Mouse (Mus musculus) forebrain, embryonic 12.5 days (tissue): Measurements from ENCODE around the gene Gm49320. TPM values are rescaled to one million over a fixed set of nuclear protein-coding genes. Genes with fewer than 3 reads are reported as not detected.

Experiments
- ATAC-seq: fragments of 200-750 bp; cut with Nextera tagmentation; 2 replicates; pipeline ENCODE4 v1.8.0; 2017; ENCODE audit warnings: moderate TSS enrichment; ENCODE audit not compliant: low FRiP score
- H3K27ac ChIP-seq: fragments of 300-500 bp; sonication (generic); 2 replicates; pipeline ENCODE4 v1.5.1; 2016; ENCODE audit warnings: mild to moderate bottlenecking
- H3K27me3 ChIP-seq: fragments of 300-500 bp; sonication (generic); 2 replicates; pipeline ENCODE4 v1.6.1; 2016; ENCODE audit warnings: mild to moderate bottlenecking
- H3K36me3 ChIP-seq: fragments of 300-500 bp; sonication (generic); replicated peaks from 2 replicates; pipeline ENCODE4 v1.6.1; 2016; ENCODE audit warnings: mild to moderate bottlenecking
- H3K4me1 ChIP-seq: fragments of 300-500 bp; sonication (generic); 2 replicates; pipeline ENCODE4 v1.6.1; 2016
- H3K4me2 ChIP-seq: fragments of 300-500 bp; sonication (generic); 2 replicates; pipeline ENCODE4 v1.6.1; 2016; ENCODE audit warnings: mild to moderate bottlenecking, moderate library complexity
- H3K4me3 ChIP-seq: fragments of 300-500 bp; sonication (generic); replicated peaks from 2 replicates; pipeline ENCODE4 v1.5.1; 2016; ENCODE audit warnings: mild to moderate bottlenecking
- H3K9ac ChIP-seq: fragments of 300-500 bp; sonication (generic); 2 replicates; pipeline ENCODE4 v1.6.1; 2016; ENCODE audit warnings: mild to moderate bottlenecking
- H3K9me3 ChIP-seq: fragments of 300-500 bp; sonication (generic); 2 replicates; pipeline ENCODE4 v1.6.1; 2016
- WGBS: fragments of 180-500 bp; shearing (Covaris S2); methylation state at CpG from one replicate; pipeline ENCODE4 v1.1.7; 2016; 5-methylcytosine and 5-hydroxymethylcytosine counted together
- polyA plus RNA-seq: library from polyadenylated mRNA; unstranded; fragments of >200 nt; fragmentation: Nextera tagmentation; extraction: Ambion mirVana; gene quantifications from 2 replicates; pipeline ENCODE4 v1.2.1, GENCODE M21; 2016

Gene Gm49320
- polyA plus RNA-seq, 1 experiment from 2014 or later: 1.3 TPM

- ATAC-seq: 0 out of 2 replicates have a peak, but pooled peaks have one; percentile 51
- no peaks in the 10 kb centered on the region for H3K4me1 ChIP-seq
- H3K27ac ChIP-seq: no peak overlapping the region
- H3K36me3 ChIP-seq: peaks cover 95% of the 10 kb centered on the region
- H3K4me2 ChIP-seq: no peak overlapping the region
- no peak overlapping the region for H3K9ac ChIP-seq
- no peaks in the 10 kb centered on the region for H3K9me3 ChIP-seq
- H3K4me3 ChIP-seq: no peak overlapping the region
- H3K27me3 ChIP-seq: no peaks in the 10 kb centered on the region
- WGBS: 80% methylated on average over 15 of the region's 15 CpGs
These were observed 29.0 kb downstream of the Gm49320 start for GRCm38 (mm10) chr8:4267627-4268026.

GRCm38 (mm10) chr8:4269609-4270008 is 30.9 kb downstream of the Gm49320 start:
- no peak for ATAC-seq
- H3K4me1 ChIP-seq: peaks cover under 1% of the 10 kb centered on the region
- H3K27ac ChIP-seq: no peak overlapping the region
- H3K4me2 ChIP-seq: no peak overlapping the region
- no peak overlapping the region for H3K9ac ChIP-seq
- no peak overlapping the region for H3K4me3 ChIP-seq
- peaks cover 90% of the 10 kb centered on the region for H3K36me3 ChIP-seq
- H3K27me3 ChIP-seq: no peaks in the 10 kb centered on the region
- H3K9me3 ChIP-seq: no peaks in the 10 kb centered on the region
- WGBS: 88% methylated on average over 6 of the region's 6 CpGs

- Histone ChIP-seq H3K36me3 (peaks cover 32% of the 10 kb centered on the region), H3K9ac (peak within 1 kb of the TSS; percentile 81), H3K4me3 (peak within 1 kb of the TSS; percentile 75), H3K27ac (peak within 1 kb of the TSS; percentile 50), H3K4me2 (peak within 1 kb of the TSS; percentile 75), H3K9me3 (no peaks in the 10 kb centered on the region), H3K27me3 (no peaks in the 10 kb centered on the region), H3K4me1 (peaks cover 6% of the 10 kb centered on the region)
- WGBS: under 1% methylated on average over 39 of the region's 39 CpGs
- peak; percentile 98 for ATAC-seq
These were observed 36.8 kb downstream of the Gm49320 start, which contains the start of gene Timm44 for GRCm38 (mm10) chr8:4275275-4276110. Timm44 (minus strand) TSS chr8:4275913.

GRCm38 (mm10) chr8:4276111-4276465 is 37.4 kb downstream of the Gm49320 start:
- Histone ChIP-seq H3K27me3 (no peaks in the 10 kb centered on the region), H3K4me3 (peak overlapping the region; percentile 75), H3K27ac (peak overlapping the region; percentile 43; the same call in 1 of the 2 replicates), H3K4me1 (peaks cover 6% of the 10 kb centered on the region), H3K9me3 (no peaks in the 10 kb centered on the region), H3K9ac (peak overlapping the region; percentile 81), H3K4me2 (peak overlapping the region; percentile 75), H3K36me3 (peaks cover 27% of the 10 kb centered on the region)
- WGBS: 28% methylated on average over 9 of the region's 9 CpGs
- no peak for ATAC-seq

- Histone ChIP-seq H3K4me3 (no peak overlapping the region), H3K36me3 (peaks cover 85% of the 10 kb centered on the region), H3K9ac (no peak overlapping the region), H3K4me2 (no peak overlapping the region), H3K9me3 (no peaks in the 10 kb centered on the region), H3K27me3 (no peaks in the 10 kb centered on the region), H3K27ac (no peak overlapping the region), H3K4me1 (no peaks in the 10 kb centered on the region)
- 90% methylated on average over 5 of the region's 5 CpGs for WGBS
- ATAC-seq: no peak
These were observed 54.1 kb downstream of the Gm49320 start for GRCm38 (mm10) chr8:4292738-4293137.

GRCm38 (mm10) chr8:4297822-4298221 is 59.2 kb downstream of the Gm49320 start:
- Histone ChIP-seq H3K4me3 (no peak overlapping the region), H3K9ac (no peak overlapping the region), H3K27me3 (no peaks in the 10 kb centered on the region), H3K4me1 (no peaks in the 10 kb centered on the region), H3K9me3 (no peaks in the 10 kb centered on the region), H3K4me2 (no peak overlapping the region), H3K27ac (no peak overlapping the region), H3K36me3 (peaks cover 93% of the 10 kb centered on the region)
- no peak for ATAC-seq
- WGBS: 98% methylated on average over 4 of the region's 4 CpGs

Other genes with a start within 250 kb of the Gm49320 start
- not detected in 2 replicates for gene Cd209f, start 133.0 kb upstream of the Gm49320 start, polyA plus RNA-seq
- gene Cd209g, start 104.8 kb upstream of the Gm49320 start, polyA plus RNA-seq: not detected in 2 replicates
- 46.9 and 55.5 TPM in 2 replicates for gene Evi5l, start 72.3 kb upstream of the Gm49320 start, polyA plus RNA-seq
- 39.9 and 45.0 TPM in 2 replicates for gene Prr36, start 21.4 kb upstream of the Gm49320 start, polyA plus RNA-seq
- 0.13 TPM in 2 replicates for gene Lrrc8e, start 12.0 kb upstream of the Gm49320 start, polyA plus RNA-seq
- gene Map2k7, start 125 bp upstream of the Gm49320 start, polyA plus RNA-seq: 36.8 TPM in 2 replicates
- 3.7 and 4.5 TPM in 2 replicates for gene Tgfbr3l, start 9.3 kb downstream of the Gm49320 start, polyA plus RNA-seq
- gene Snapc2, start 14.2 kb downstream of the Gm49320 start, polyA plus RNA-seq: 63.2 and 67.2 TPM in 2 replicates
- 189 and 199 TPM in 2 replicates for gene Ctxn1, start 20.4 kb downstream of the Gm49320 start, polyA plus RNA-seq
- gene Timm44, start 37.0 kb downstream of the Gm49320 start, polyA plus RNA-seq: 54.1 and 55.6 TPM in 2 replicates
- 20.9 and 24.1 TPM in 2 replicates for gene Ccl25, start 86.3 kb downstream of the Gm49320 start, polyA plus RNA-seq
- gene Elavl1, start 86.5 kb downstream of the Gm49320 start, polyA plus RNA-seq: 309 and 310 TPM in 2 replicates